Mouse (Mus musculus): ENCODE results near the gene Ttll5. TPM values are rescaled to one million over a fixed set of nuclear protein-coding genes. Genes with fewer than 3 reads are reported as not detected.

Ttll5 gene
- polyA plus RNA-seq, 1 experiment from 2014 or later = 13.6 TPM

DNA sequence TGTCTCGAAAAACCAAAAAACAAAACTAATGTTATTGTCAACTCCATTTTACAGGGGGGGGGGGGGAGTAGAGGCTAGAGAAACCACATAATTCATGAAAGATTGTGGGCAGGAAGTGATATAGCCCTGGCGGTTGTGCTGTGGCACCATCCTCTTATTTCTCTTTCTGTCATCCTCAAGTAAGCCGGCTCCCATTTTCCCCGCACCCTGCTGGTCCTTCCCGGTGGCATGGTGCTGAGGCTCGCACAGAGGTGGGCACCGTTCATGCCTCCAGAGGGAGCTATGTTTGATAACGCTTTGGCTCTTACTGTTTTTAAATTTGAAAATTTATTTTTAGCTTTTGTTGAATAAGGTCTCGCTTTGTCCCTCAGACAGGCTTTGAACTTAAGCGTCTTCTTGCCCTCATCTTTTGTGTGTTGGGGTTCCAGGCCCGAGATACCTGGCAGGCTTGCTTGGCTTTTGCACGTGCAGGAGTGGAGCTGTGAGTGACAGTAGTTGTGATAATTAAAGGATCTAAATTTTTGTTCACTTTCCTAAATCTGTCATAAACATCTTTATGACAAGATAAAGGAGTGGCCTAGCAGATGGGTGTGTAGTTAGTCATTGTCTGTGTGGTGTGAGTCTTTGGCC, 15.0 kb downstream of the Ttll5 start:
- H3K9me3 ChIP-seq (replicated peaks) = no peaks in the 10 kb centered on the region
- H3K4me2 ChIP-seq = no peak overlapping the region
- H3K27me3 ChIP-seq (replicated peaks) = no peaks in the 10 kb centered on the region
- H3K36me3 ChIP-seq = peaks cover 21% of the 10 kb centered on the region
- H3K4me1 ChIP-seq (replicated peaks) = peaks cover 10% of the 10 kb centered on the region
- H3K4me3 ChIP-seq = no peak overlapping the region
- no peak for ATAC-seq (ENCODE audit: insufficient number of reproducible peaks, low FRiP score)
- WGBS = 89% methylated on average over 12 of the region's 12 CpGs
- no peak overlapping the region for H3K9ac ChIP-seq
- H3K27ac ChIP-seq (ENCODE audit: poor library complexity, severe bottlenecking) = no peak overlapping the region

GRCm38 (mm10) chr12:85848164-85848958, 23.9 kb downstream of the Ttll5 start:
- H3K9ac ChIP-seq = no peak overlapping the region
- H3K4me2 ChIP-seq = no peak overlapping the region
- no peaks in the 10 kb centered on the region for H3K4me1 ChIP-seq (replicated peaks)
- no peak overlapping the region for H3K27ac ChIP-seq (ENCODE audit: poor library complexity, severe bottlenecking)
- peaks cover 27% of the 10 kb centered on the region for H3K36me3 ChIP-seq
- WGBS = 75% methylated on average over 7 of the region's 7 CpGs
- 0 out of 2 replicates have a peak, but pooled peaks have one; percentile 33 for ATAC-seq (ENCODE audit: insufficient number of reproducible peaks, low FRiP score)
- H3K4me3 ChIP-seq = no peak overlapping the region
- no peaks in the 10 kb centered on the region for H3K9me3 ChIP-seq (replicated peaks)
- no peaks in the 10 kb centered on the region for H3K27me3 ChIP-seq (replicated peaks)

DNA sequence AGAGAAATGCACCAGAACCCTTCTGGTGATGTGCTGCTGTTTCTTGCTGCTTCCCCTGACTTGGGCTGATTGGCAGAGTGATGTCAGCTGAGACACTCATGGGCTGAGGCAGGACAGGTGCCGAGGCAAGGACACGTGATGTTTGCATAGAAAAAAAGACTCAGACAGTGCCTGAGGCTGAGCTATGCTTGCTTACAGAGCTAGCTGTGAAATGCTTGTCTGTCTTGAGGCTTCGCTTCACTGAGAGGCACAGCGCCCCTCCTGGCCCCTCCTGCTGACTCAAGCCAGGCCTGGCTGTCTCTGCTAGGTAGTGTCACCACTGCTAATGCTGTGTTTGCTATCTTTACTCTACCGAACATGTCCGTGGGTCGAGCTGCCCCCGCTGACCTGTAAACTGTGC, 26.2 kb downstream of the Ttll5 start:
- H3K27me3 ChIP-seq (replicated peaks) = no peaks in the 10 kb centered on the region
- WGBS = 70% methylated on average over 8 of the region's 8 CpGs
- no peak overlapping the region for H3K27ac ChIP-seq (ENCODE audit: poor library complexity, severe bottlenecking)
- no peaks in the 10 kb centered on the region; the same call in 1 of the 2 replicates for H3K4me1 ChIP-seq (replicated peaks)
- H3K9me3 ChIP-seq (replicated peaks) = no peaks in the 10 kb centered on the region
- H3K4me3 ChIP-seq = no peak overlapping the region
- H3K36me3 ChIP-seq = peaks cover 20% of the 10 kb centered on the region
- H3K4me2 ChIP-seq = no peak overlapping the region
- no peak for ATAC-seq (ENCODE audit: insufficient number of reproducible peaks, low FRiP score)
- H3K9ac ChIP-seq = no peak overlapping the region

DNA sequence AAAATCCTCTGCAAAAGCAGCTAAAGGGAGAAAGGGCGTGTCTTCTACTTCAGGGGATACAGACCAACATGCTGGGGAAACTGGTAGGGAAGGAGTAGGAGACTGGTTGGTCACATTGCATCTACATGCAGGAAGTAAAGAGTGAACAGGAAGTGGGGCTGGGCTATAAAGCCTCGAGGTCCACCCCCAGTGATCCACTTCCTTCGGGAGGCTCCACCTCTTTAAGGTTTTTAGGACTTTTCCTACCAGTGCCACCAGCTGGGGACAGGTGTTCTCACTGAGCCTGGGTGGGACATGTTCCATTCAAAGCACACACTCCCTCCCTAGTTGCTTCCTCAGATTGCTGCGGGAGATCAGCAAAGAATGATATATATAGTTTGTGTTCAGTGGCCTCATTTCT, 29.4 kb downstream of the Ttll5 start:
- H3K9ac ChIP-seq = no peak overlapping the region
- H3K9me3 ChIP-seq (replicated peaks) = no peaks in the 10 kb centered on the region
- no peaks in the 10 kb centered on the region for H3K27me3 ChIP-seq (replicated peaks)
- no peak overlapping the region for H3K4me3 ChIP-seq
- no peaks in the 10 kb centered on the region; the same call in 1 of the 2 replicates for H3K4me1 ChIP-seq (replicated peaks)
- ATAC-seq (ENCODE audit: insufficient number of reproducible peaks, low FRiP score) = no peak
- no peak overlapping the region for H3K4me2 ChIP-seq
- H3K27ac ChIP-seq (ENCODE audit: poor library complexity, severe bottlenecking) = no peak overlapping the region
- peaks cover 24% of the 10 kb centered on the region for H3K36me3 ChIP-seq
- 72% methylated on average over 4 of the region's 4 CpGs for WGBS

- WGBS = 54% methylated on average over 1 of the region's 1 CpGs
- H3K9me3 ChIP-seq (replicated peaks) = no peaks in the 10 kb centered on the region
- H3K9ac ChIP-seq = no peak overlapping the region
- no peak for ATAC-seq (ENCODE audit: insufficient number of reproducible peaks, low FRiP score)
- no peaks in the 10 kb centered on the region; the same call in 1 of the 2 replicates for H3K4me1 ChIP-seq (replicated peaks)
- H3K4me3 ChIP-seq = no peak overlapping the region
- no peaks in the 10 kb centered on the region for H3K27me3 ChIP-seq (replicated peaks)
- H3K27ac ChIP-seq (ENCODE audit: poor library complexity, severe bottlenecking) = no peak overlapping the region
- peaks cover 20% of the 10 kb centered on the region for H3K36me3 ChIP-seq
- no peak overlapping the region for H3K4me2 ChIP-seq
Observed at GRCm38 (mm10) chr12:85854271-85854670, 29.8 kb downstream of the Ttll5 start.

DNA sequence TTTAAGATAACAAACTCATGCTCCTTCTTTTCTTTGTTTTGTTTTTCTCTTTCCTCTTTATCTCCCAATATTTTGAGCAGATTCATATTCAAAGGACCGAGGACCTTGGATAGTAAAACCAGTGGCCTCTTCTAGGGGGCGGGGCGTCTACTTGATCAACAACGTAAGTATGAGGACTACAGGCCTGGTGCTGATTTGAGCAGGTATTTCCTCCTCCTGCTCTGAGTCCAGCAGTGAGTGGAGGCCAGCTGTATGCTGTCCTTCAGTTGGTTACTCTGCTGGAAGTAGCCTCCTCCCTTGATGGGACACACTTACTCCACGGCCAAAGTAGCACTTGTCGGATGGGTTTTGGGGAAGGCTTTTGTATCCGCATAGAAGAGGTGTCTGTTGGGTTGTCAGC, 32.8 kb downstream of the Ttll5 start:
- 83% methylated on average over 7 of the region's 7 CpGs for WGBS
- H3K36me3 ChIP-seq = peaks cover 8% of the 10 kb centered on the region; the same call in 1 of the 2 replicates
- no peak overlapping the region for H3K27ac ChIP-seq (ENCODE audit: poor library complexity, severe bottlenecking)
- no peak overlapping the region for H3K9ac ChIP-seq
- H3K4me1 ChIP-seq (replicated peaks) = no peaks in the 10 kb centered on the region; the same call in 1 of the 2 replicates
- H3K9me3 ChIP-seq (replicated peaks) = no peaks in the 10 kb centered on the region
- ATAC-seq (ENCODE audit: insufficient number of reproducible peaks, low FRiP score) = no peak
- H3K4me3 ChIP-seq = no peak overlapping the region
- no peak overlapping the region for H3K4me2 ChIP-seq
- no peaks in the 10 kb centered on the region for H3K27me3 ChIP-seq (replicated peaks)

GRCm38 (mm10) chr12:85859111-85859510, 34.7 kb downstream of the Ttll5 start:
- Histone ChIP-seq H3K36me3 (peaks cover 6% of the 10 kb centered on the region; the same call in 1 of the 2 replicates), H3K9ac (no peak overlapping the region), H3K4me2 (no peak overlapping the region), H3K4me1 (replicated peaks) (no peaks in the 10 kb centered on the region), H3K9me3 (replicated peaks) (no peaks in the 10 kb centered on the region), H3K27me3 (replicated peaks) (no peaks in the 10 kb centered on the region), H3K4me3 (no peak overlapping the region), H3K27ac (ENCODE audit: poor library complexity, severe bottlenecking) (no peak overlapping the region)
- no peak for ATAC-seq (ENCODE audit: insufficient number of reproducible peaks, low FRiP score)
- 83% methylated on average over 3 of the region's 3 CpGs for WGBS

GRCm38 (mm10) chr12:85859511-85860189, 35.2 kb downstream of the Ttll5 start:
- Histone ChIP-seq H3K4me3 (no peak overlapping the region), H3K4me2 (no peak overlapping the region), H3K36me3 (peaks cover 11% of the 10 kb centered on the region), H3K27me3 (replicated peaks) (no peaks in the 10 kb centered on the region), H3K4me1 (replicated peaks) (no peaks in the 10 kb centered on the region), H3K27ac (ENCODE audit: poor library complexity, severe bottlenecking) (no peak overlapping the region), H3K9ac (no peak overlapping the region), H3K9me3 (replicated peaks) (no peaks in the 10 kb centered on the region)
- 53% methylated on average over 3 of the region's 3 CpGs for WGBS
- ATAC-seq (ENCODE audit: insufficient number of reproducible peaks, low FRiP score) = no peak

DNA sequence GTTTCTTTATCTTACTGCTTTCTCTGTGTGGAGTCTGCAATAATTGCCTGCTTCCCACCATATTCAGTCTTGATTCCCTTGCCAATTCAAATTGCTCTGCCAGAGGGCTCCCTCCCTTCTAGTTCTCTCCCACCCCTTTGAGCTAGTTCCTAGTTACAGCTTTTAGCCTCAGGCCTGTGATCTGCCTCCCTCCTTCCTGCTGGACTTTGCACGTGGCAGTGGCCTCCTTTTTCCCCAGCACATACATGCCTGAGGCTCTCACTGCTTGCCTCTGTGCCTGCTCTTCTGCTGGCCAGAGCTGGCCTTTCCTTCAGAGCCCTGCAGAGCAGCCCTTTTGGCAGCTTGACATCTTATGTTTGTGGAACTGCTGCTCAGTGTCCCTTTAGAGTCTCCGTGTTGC, 38.1 kb downstream of the Ttll5 start:
- 41% methylated on average over 2 of the region's 2 CpGs for WGBS
- Histone ChIP-seq H3K9me3 (replicated peaks) (no peaks in the 10 kb centered on the region), H3K4me3 (no peak overlapping the region), H3K36me3 (peaks cover 13% of the 10 kb centered on the region), H3K4me1 (replicated peaks) (no peaks in the 10 kb centered on the region), H3K9ac (no peak overlapping the region), H3K27me3 (replicated peaks) (no peaks in the 10 kb centered on the region), H3K4me2 (no peak overlapping the region), H3K27ac (ENCODE audit: poor library complexity, severe bottlenecking) (no peak overlapping the region)
- no peak for ATAC-seq (ENCODE audit: insufficient number of reproducible peaks, low FRiP score)

GRCm38 (mm10) chr12:85865526-85865925, 41.1 kb downstream of the Ttll5 start:
- Histone ChIP-seq H3K36me3 (peaks cover 12% of the 10 kb centered on the region), H3K4me3 (no peak overlapping the region), H3K9me3 (replicated peaks) (no peaks in the 10 kb centered on the region), H3K9ac (no peak overlapping the region), H3K27ac (ENCODE audit: poor library complexity, severe bottlenecking) (no peak overlapping the region), H3K4me2 (no peak overlapping the region), H3K4me1 (replicated peaks) (peaks cover 16% of the 10 kb centered on the region), H3K27me3 (replicated peaks) (no peaks in the 10 kb centered on the region)
- 80% methylated on average over 3 of the region's 3 CpGs for WGBS
- ATAC-seq (ENCODE audit: insufficient number of reproducible peaks, low FRiP score) = no peak

DNA sequence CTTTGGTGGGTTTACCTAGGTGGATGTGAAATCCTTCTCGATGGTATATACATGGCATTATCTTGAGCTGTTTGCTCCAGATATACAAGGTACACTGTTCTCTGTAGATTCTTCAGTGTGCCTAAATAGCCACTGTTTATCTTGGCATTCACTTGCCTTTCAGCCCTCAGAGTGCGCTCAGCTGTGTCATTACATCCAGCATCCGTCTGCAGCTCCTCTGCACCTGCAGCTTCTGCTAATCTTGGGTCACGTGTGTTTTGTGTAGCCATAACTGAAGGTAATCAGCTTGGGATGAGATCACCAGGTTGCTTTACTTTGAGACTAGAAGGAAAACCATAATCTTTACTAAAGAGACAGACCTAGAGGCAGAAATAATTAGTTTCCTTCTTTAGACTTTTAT, 42.2 kb downstream of the Ttll5 start:
- WGBS = 58% methylated on average over 4 of the region's 4 CpGs
- H3K4me3 ChIP-seq = no peak overlapping the region
- no peak overlapping the region for H3K9ac ChIP-seq
- H3K9me3 ChIP-seq (replicated peaks) = no peaks in the 10 kb centered on the region
- ATAC-seq (ENCODE audit: insufficient number of reproducible peaks, low FRiP score) = no peak
- no peak overlapping the region for H3K27ac ChIP-seq (ENCODE audit: poor library complexity, severe bottlenecking)
- peaks cover 12% of the 10 kb centered on the region for H3K36me3 ChIP-seq
- H3K4me2 ChIP-seq = no peak overlapping the region
- no peaks in the 10 kb centered on the region for H3K27me3 ChIP-seq (replicated peaks)
- H3K4me1 ChIP-seq (replicated peaks) = peaks cover 16% of the 10 kb centered on the region
